ENCODE assay signal across 9 mouse cellular contexts in the genomic region with DNA sequence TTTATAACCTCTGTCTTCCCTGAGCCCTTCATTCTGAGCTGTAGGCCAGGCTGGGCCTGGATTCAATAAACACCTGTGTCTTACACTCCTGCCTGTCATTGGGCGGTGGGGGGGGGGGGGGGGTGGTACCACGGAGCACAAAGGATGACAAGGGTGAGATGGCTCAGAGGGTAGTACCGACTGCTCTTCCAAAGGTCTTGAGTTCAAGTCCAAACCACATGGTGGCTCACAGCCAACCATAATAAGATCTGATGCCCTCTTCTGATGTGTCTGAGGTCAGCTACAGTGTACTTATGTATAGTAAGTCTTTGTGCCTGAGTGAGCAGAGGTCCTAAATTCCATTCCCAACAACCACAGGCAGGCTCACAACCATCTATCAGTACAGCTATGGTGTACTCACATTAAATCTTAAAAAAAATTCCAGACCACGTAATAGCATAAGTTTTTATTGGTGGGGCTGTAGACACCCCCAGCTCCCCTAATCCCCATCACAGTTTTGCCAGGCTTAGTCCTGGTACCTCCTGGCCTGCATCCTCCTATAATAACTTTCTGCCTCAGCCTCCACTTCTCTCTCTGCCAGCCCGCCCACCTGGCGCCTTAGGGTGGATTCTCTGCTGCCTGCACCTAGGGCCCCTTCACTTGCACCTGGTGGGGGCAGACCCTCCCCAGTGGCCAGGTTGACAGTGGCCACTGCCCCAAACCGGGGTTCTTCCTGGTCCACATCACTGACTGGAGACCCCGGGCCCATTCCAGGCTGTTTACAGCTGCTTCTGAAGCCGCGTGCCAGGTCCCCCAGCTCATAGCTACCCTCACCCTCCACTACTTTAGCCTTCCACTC. TPM values are rescaled to one million over a fixed set of nuclear protein-coding genes. Genes with fewer than 3 reads are reported as not detected.
DNase-seq lines count a peak whose midpoint lies in the region; ATAC-seq and TF ChIP-seq lines count a peak whose summit lies in the region.
"Had no signal": no experiment of that assay in that cellular context is flagged by ENCODE, and none has a peak within 500 bp of the region (broad histone marks: within the 10 kb centered on the region; RNA-seq: fewer than 3 reads in every experiment).

No protein-coding gene starts in this region.

- no peaks in the 10 kb centered on the region for H3K9me3 ChIP-seq in lung, postnatal 0 days (ENCODE audit: low read length)
- no peaks in the 10 kb centered on the region for H3K9me3 ChIP-seq in forebrain, embryonic 14.5 days (replicated peaks; ENCODE audit: control insufficient read depth, low read length)
- no peaks in the 10 kb centered on the region for H3K9me3 ChIP-seq in limb, embryonic 14.5 days (ENCODE audit: control insufficient read depth, low read length)
- H3K9me3 ChIP-seq in stomach, postnatal 0 days (ENCODE audit: control insufficient read depth, low read length): no peaks in the 10 kb centered on the region

- H3K4me2 ChIP-seq in lung, postnatal 0 days (replicated peaks; ENCODE audit: low read depth, low read length): no peak overlapping the region
- no peak overlapping the region for H3K4me2 ChIP-seq in forebrain, embryonic 14.5 days (ENCODE audit: low read length)
- H3K4me2 ChIP-seq in limb, embryonic 14.5 days (replicated peaks; ENCODE audit: low read depth, low read length, severe bottlenecking): no peak overlapping the region
- H3K4me2 ChIP-seq in stomach, postnatal 0 days (replicated peaks; ENCODE audit: low read depth): no peak overlapping the region

- no peak overlapping the region for H3K4me3 ChIP-seq in lung, postnatal 0 days (ENCODE audit: low read depth, low read length)
- H3K4me3 ChIP-seq in forebrain, embryonic 14.5 days (ENCODE audit: low read depth, low read length): no peak overlapping the region
- H3K4me3 ChIP-seq in limb, embryonic 14.5 days (replicated peaks; ENCODE audit: low read length): no peak overlapping the region
- H3K4me3 ChIP-seq in stomach, postnatal 0 days (ENCODE audit: low read depth, low read length): no peak overlapping the region

- H3K4me1 ChIP-seq in lung, postnatal 0 days (ENCODE audit: insufficient read depth, low read depth, low read length): no peaks in the 10 kb centered on the region
- peaks cover 4% of the 10 kb centered on the region; the same call in 1 of the 2 replicates for H3K4me1 ChIP-seq in forebrain, embryonic 14.5 days (ENCODE audit: control insufficient read depth, insufficient read depth, low read length)
- no peaks in the 10 kb centered on the region for H3K4me1 ChIP-seq in limb, embryonic 14.5 days (ENCODE audit: control insufficient read depth, insufficient read depth, low read length)
- H3K4me1 ChIP-seq in stomach, postnatal 0 days (replicated peaks; ENCODE audit: control insufficient read depth, insufficient read depth): no peaks in the 10 kb centered on the region

- 50% methylated on average over 10 of the region's 10 CpGs for WGBS in lung, postnatal 0 days
- WGBS in forebrain, embryonic 14.5 days: 63% methylated on average over 10 of the region's 10 CpGs
- WGBS in limb, embryonic 14.5 days: 40% methylated on average over 10 of the region's 10 CpGs
- WGBS in stomach, postnatal 0 days: 49% methylated on average over 9 of the region's 10 CpGs

- peaks cover 38% of the 10 kb centered on the region for H3K36me3 ChIP-seq in lung, postnatal 0 days (ENCODE audit: insufficient read depth, low read length)
- H3K36me3 ChIP-seq in forebrain, embryonic 14.5 days (ENCODE audit: control insufficient read depth, insufficient read depth, low read length): peaks cover 87% of the 10 kb centered on the region
- peaks cover 88% of the 10 kb centered on the region for H3K36me3 ChIP-seq in limb, embryonic 14.5 days (ENCODE audit: control insufficient read depth, insufficient read depth, low read length)
- peaks cover 35% of the 10 kb centered on the region for H3K36me3 ChIP-seq in stomach, postnatal 0 days (ENCODE audit: control insufficient read depth, insufficient read depth, low read length)

- TF ChIP-seq CTCF in lung, postnatal 0 days (IDR thresholded peaks at IDR 0.05): 0 out of 2 replicates have a peak, but pooled peaks have one; percentile 1
- TF ChIP-seq CTCF in stomach, postnatal 0 days (IDR thresholded peaks at IDR 0.05; ENCODE audit: low read depth): no peak

- no peaks in the 10 kb centered on the region for H3K27me3 ChIP-seq in lung, postnatal 0 days (replicated peaks; ENCODE audit: insufficient read depth, low read length)
- no peaks in the 10 kb centered on the region for H3K27me3 ChIP-seq in forebrain, embryonic 14.5 days (replicated peaks; ENCODE audit: control insufficient read depth, insufficient read depth, low read length)
- no peaks in the 10 kb centered on the region for H3K27me3 ChIP-seq in limb, embryonic 14.5 days (ENCODE audit: control insufficient read depth, insufficient read depth, low read length)
- H3K27me3 ChIP-seq in stomach, postnatal 0 days (ENCODE audit: control insufficient read depth, insufficient read depth, low read length): no peaks in the 10 kb centered on the region

- peak; percentile 1; the same call in 1 of the 2 replicates for ATAC-seq in lung, postnatal 0 days
- peak; percentile 45 for ATAC-seq in forebrain, embryonic 14.5 days
- ATAC-seq in limb, embryonic 14.5 days (ENCODE audit: low FRiP score, low read depth): peak; percentile 11; the same call in 1 of the 2 replicates
- ATAC-seq in stomach, postnatal 0 days (ENCODE audit: low FRiP score, low TSS enrichment): peak; percentile 28; the same call in 1 of the 2 replicates
- no peak for ATAC-seq in activated CD4-positive, CD25-positive, alpha-beta regulatory T cell, adult 4 months

- no peak for TF ChIP-seq POLR2A in limb, embryonic 14.5 days (IDR thresholded peaks at IDR 0.05; ENCODE audit: borderline replicate concordance, extremely low read depth, insufficient read depth, insufficient read length)

- no peak overlapping the region for H3K27ac ChIP-seq in lung, postnatal 0 days (ENCODE audit: low read length)
- peak overlapping the region; percentile 39; the same call in 1 of the 2 replicates for H3K27ac ChIP-seq in forebrain, embryonic 14.5 days (ENCODE audit: low read depth, low read length)
- no peak overlapping the region for H3K27ac ChIP-seq in limb, embryonic 14.5 days (replicated peaks; ENCODE audit: low read depth, low read length)
- H3K27ac ChIP-seq in stomach, postnatal 0 days (replicated peaks): no peak overlapping the region

- H3K9ac ChIP-seq in lung, postnatal 0 days (replicated peaks; ENCODE audit: low read depth): no peak overlapping the region
- peak overlapping the region; percentile 25; the same call in 1 of the 2 replicates for H3K9ac ChIP-seq in forebrain, embryonic 14.5 days (ENCODE audit: low read length)
- H3K9ac ChIP-seq in limb, embryonic 14.5 days (ENCODE audit: low read depth, low read length, severe bottlenecking): no peak overlapping the region
- H3K9ac ChIP-seq in stomach, postnatal 0 days (ENCODE audit: low read length): no peak overlapping the region

- DNase-seq in lung, postnatal 0 days (ENCODE audit: low spot score): no peak
- no peak for DNase-seq in lung, postnatal 10 days
- DNase-seq in forebrain, embryonic 14.5 days (ENCODE audit: low spot score): no peak
- no peak for DNase-seq in limb, embryonic 14.5 days (ENCODE audit: low spot score)
- DNase-seq in stomach, postnatal 0 days (ENCODE audit: low spot score): no peak
- DNase-seq in urinary bladder, postnatal 36 days (ENCODE audit: low spot score in 2 of 2): no peak
- DNase-seq: gastrocnemius, postnatal 36 days; thymus, adult 2 months had no signal

- no peak for TF ChIP-seq EP300 in lung, postnatal 0 days (IDR thresholded peaks at IDR 0.05)
- no peak for TF ChIP-seq EP300 in stomach, postnatal 0 days (optimal IDR thresholded peaks at IDR 0.05)

RNA-seq across cellular contexts. Expression of a gene that starts 9.7 kb away (rescaled TPM):
- polyA plus RNA-seq in lung, postnatal 0 days (2015; fragmentation: Nextera tagmentation; extraction: Ambion mirVana): 2.2 and 2.4 TPM in 2 replicates
- polyA plus RNA-seq in forebrain, embryonic 14.5 days (2014; fragmentation: Nextera tagmentation; extraction: Ambion mirVana): 16.9 and 17.1 TPM in 2 replicates
- polyA plus RNA-seq in limb, embryonic 14.5 days (2012; rRNA removed): 10.3 and 17.3 TPM in 2 replicates
- polyA plus RNA-seq in limb, embryonic 14.5 days (2014; fragmentation: Nextera tagmentation; extraction: Ambion mirVana): 5.9 and 8.2 TPM in 2 replicates
- polyA plus RNA-seq in stomach, postnatal 0 days (2015; fragmentation: Nextera tagmentation; extraction: Ambion mirVana): 0.86 and 0.87 TPM in 2 replicates
- not detected for polyA plus RNA-seq in activated CD4-positive, CD25-positive, alpha-beta regulatory T cell, adult 4 months (2017; shearing (Covaris generic))

RNA-seq across cellular contexts. Expression of a gene that starts 9.9 kb away (rescaled TPM):
- polyA plus RNA-seq in lung, postnatal 0 days (2015; fragmentation: Nextera tagmentation; extraction: Ambion mirVana): 3.9 and 4.8 TPM in 2 replicates
- polyA plus RNA-seq in forebrain, embryonic 14.5 days (2014; fragmentation: Nextera tagmentation; extraction: Ambion mirVana): 224 and 298 TPM in 2 replicates
- polyA plus RNA-seq in limb, embryonic 14.5 days (2012; rRNA removed): 220 and 326 TPM in 2 replicates
- 61.5 and 79.7 TPM in 2 replicates for polyA plus RNA-seq in limb, embryonic 14.5 days (2014; fragmentation: Nextera tagmentation; extraction: Ambion mirVana)
- 5.5 and 7.0 TPM in 2 replicates for polyA plus RNA-seq in stomach, postnatal 0 days (2015; fragmentation: Nextera tagmentation; extraction: Ambion mirVana)
- 1 to 10 TPM; 1.6 to 2.1 TPM for polyA plus RNA-seq in activated CD4-positive, CD25-positive, alpha-beta regulatory T cell, adult 4 months (2017; shearing (Covaris generic))

RNA-seq across cellular contexts. Expression of a gene that starts 10.3 kb away (rescaled TPM):
- polyA plus RNA-seq in lung, postnatal 0 days (2015; fragmentation: Nextera tagmentation; extraction: Ambion mirVana): 107 and 109 TPM in 2 replicates
- polyA plus RNA-seq in forebrain, embryonic 14.5 days (2014; fragmentation: Nextera tagmentation; extraction: Ambion mirVana): 98.2 and 109 TPM in 2 replicates
- 536 and 644 TPM in 2 replicates for polyA plus RNA-seq in limb, embryonic 14.5 days (2012; rRNA removed)
- 262 and 279 TPM in 2 replicates for polyA plus RNA-seq in limb, embryonic 14.5 days (2014; fragmentation: Nextera tagmentation; extraction: Ambion mirVana)
- polyA plus RNA-seq in stomach, postnatal 0 days (2015; fragmentation: Nextera tagmentation; extraction: Ambion mirVana): 99.3 and 103 TPM in 2 replicates
- polyA plus RNA-seq in activated CD4-positive, CD25-positive, alpha-beta regulatory T cell, adult 4 months (2017; shearing (Covaris generic)): 100 to 1,000 TPM in 1 of 2 experiments, 10 to 100 TPM in 1; 94.0 to 159 TPM

RNA-seq across cellular contexts. Expression of a gene that starts 21.5 kb away (rescaled TPM):
- 0.92 TPM in 1 of 2 replicates, not detected in the other for polyA plus RNA-seq in lung, postnatal 0 days (2015; fragmentation: Nextera tagmentation; extraction: Ambion mirVana)
- polyA plus RNA-seq in forebrain, embryonic 14.5 days (2014; fragmentation: Nextera tagmentation; extraction: Ambion mirVana): 0.36 TPM in 1 of 2 replicates, not detected in the other
- polyA plus RNA-seq in limb, embryonic 14.5 days (2012; rRNA removed): 0.35 and 1.8 TPM in 2 replicates
- 0.62 and 1.2 TPM in 2 replicates for polyA plus RNA-seq in limb, embryonic 14.5 days (2014; fragmentation: Nextera tagmentation; extraction: Ambion mirVana)
- 0.30 and 0.55 TPM in 2 replicates for polyA plus RNA-seq in stomach, postnatal 0 days (2015; fragmentation: Nextera tagmentation; extraction: Ambion mirVana)
- polyA plus RNA-seq in activated CD4-positive, CD25-positive, alpha-beta regulatory T cell, adult 4 months (2017; shearing (Covaris generic)): not detected

RNA-seq across cellular contexts. Expression of a gene that starts 26.1 kb away (rescaled TPM):
- not detected in 2 replicates for polyA plus RNA-seq in lung, postnatal 0 days (2015; fragmentation: Nextera tagmentation; extraction: Ambion mirVana)
- polyA plus RNA-seq in forebrain, embryonic 14.5 days (2014; fragmentation: Nextera tagmentation; extraction: Ambion mirVana): not detected in 2 replicates
- 1.1 and 2.3 TPM in 2 replicates for polyA plus RNA-seq in limb, embryonic 14.5 days (2012; rRNA removed)
- not detected in 2 replicates for polyA plus RNA-seq in limb, embryonic 14.5 days (2014; fragmentation: Nextera tagmentation; extraction: Ambion mirVana)
- not detected in 2 replicates for polyA plus RNA-seq in stomach, postnatal 0 days (2015; fragmentation: Nextera tagmentation; extraction: Ambion mirVana)
- not detected for polyA plus RNA-seq in activated CD4-positive, CD25-positive, alpha-beta regulatory T cell, adult 4 months (2017; shearing (Covaris generic))
